Mouse (Mus musculus) midbrain, embryonic 12.5 days (tissue): ENCODE measurements around the gene Scn5a. TPM values are rescaled to one million over a fixed set of nuclear protein-coding genes. Genes with fewer than 3 reads are reported as not detected.
A peak's percentile ranks its signal among the peaks of the same experiment; 100 is the strongest.

Source experiments
- ATAC-seq: fragments of 200-750 bp; cut with Nextera tagmentation; 2 replicates; pipeline ENCODE4 v1.8.0; 2017; ENCODE audit warnings: low read depth, moderate TSS enrichment, moderate library complexity; ENCODE audit not compliant: low FRiP score
- H3K27ac ChIP-seq: fragments of 300-500 bp; sonication (generic); replicated peaks from 2 replicates; pipeline ENCODE4 v1.5.1; 2016; ENCODE audit warnings: mild to moderate bottlenecking
- H3K27me3 ChIP-seq: fragments of 300-500 bp; sonication (generic); 2 replicates; pipeline ENCODE4 v1.6.1; 2016; ENCODE audit warnings: mild to moderate bottlenecking
- H3K36me3 ChIP-seq: fragments of 300-500 bp; sonication (generic); 2 replicates; pipeline ENCODE4 v1.6.1; 2016
- H3K4me1 ChIP-seq: fragments of 300-500 bp; sonication (generic); 2 replicates; pipeline ENCODE4 v1.6.1; 2016
- H3K4me2 ChIP-seq: fragments of 300-500 bp; sonication (generic); replicated peaks from 2 replicates; pipeline ENCODE4 v1.6.1; 2016; ENCODE audit warnings: mild to moderate bottlenecking, moderate library complexity
- H3K4me3 ChIP-seq: fragments of 300-500 bp; sonication (generic); 2 replicates; pipeline ENCODE4 v1.5.1; 2016; ENCODE audit warnings: mild to moderate bottlenecking
- H3K9ac ChIP-seq: fragments of 300-500 bp; sonication (generic); replicated peaks from 2 replicates; pipeline ENCODE4 v1.6.1; 2016; ENCODE audit warnings: mild to moderate bottlenecking, moderate library complexity
- H3K9me3 ChIP-seq: fragments of 300-500 bp; sonication (generic); 2 replicates; pipeline ENCODE4 v1.6.1; 2016; ENCODE audit warnings: mild to moderate bottlenecking
- WGBS: fragments of 180-500 bp; shearing (Covaris S2); methylation state at CpG from one replicate; pipeline ENCODE4 v1.1.7; 2016; 5-methylcytosine and 5-hydroxymethylcytosine counted together
- polyA plus RNA-seq: library from polyadenylated mRNA; unstranded; fragments of >200 nt; fragmentation: Nextera tagmentation; extraction: Ambion mirVana; gene quantifications from 2 replicates; pipeline ENCODE4 v1.2.1, GENCODE M21; 2016

Scn5a gene
- polyA plus RNA-seq, 1 experiment from 2014 or later, result 0.18 TPM

DNA sequence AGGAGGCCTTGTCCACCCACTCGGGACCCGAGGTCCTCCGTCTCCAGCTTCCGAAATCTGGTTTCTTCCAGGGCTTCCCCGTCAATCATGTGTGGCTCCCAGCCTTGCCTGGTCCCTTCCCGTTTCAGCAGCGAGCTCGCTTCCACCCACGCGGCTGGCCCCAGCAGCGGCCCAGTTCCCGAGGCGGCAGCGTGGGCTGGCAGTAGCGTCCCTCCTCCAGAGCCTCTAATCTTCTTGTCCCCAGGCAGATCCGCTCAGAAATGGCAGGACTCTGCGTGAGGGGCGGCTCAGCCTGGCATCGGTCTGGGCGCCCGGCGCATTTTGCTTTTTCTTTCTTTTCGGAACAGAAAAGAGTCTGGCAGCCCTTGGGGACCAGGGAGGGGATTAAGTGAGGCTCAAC is 59.7 kb downstream of the Scn5a start:
- H3K9me3 ChIP-seq, result no peaks in the 10 kb centered on the region
- no peak overlapping the region for H3K4me3 ChIP-seq
- 43% methylated on average over 23 of the region's 23 CpGs for WGBS
- peaks cover 10% of the 10 kb centered on the region for H3K4me1 ChIP-seq
- H3K36me3 ChIP-seq, result no peaks in the 10 kb centered on the region
- H3K27me3 ChIP-seq, result peaks cover 100% of the 10 kb centered on the region
- H3K9ac ChIP-seq, result no peak overlapping the region
- no peak overlapping the region for H3K4me2 ChIP-seq
- ATAC-seq, result no peak
- H3K27ac ChIP-seq, result no peak overlapping the region

- H3K36me3 ChIP-seq, result no peaks in the 10 kb centered on the region
- ATAC-seq, result no peak
- WGBS, result 69% methylated on average over 8 of the region's 8 CpGs
- no peak overlapping the region for H3K4me3 ChIP-seq
- H3K9me3 ChIP-seq, result no peaks in the 10 kb centered on the region
- peaks cover 99% of the 10 kb centered on the region for H3K27me3 ChIP-seq
- H3K27ac ChIP-seq, result no peak overlapping the region
- H3K4me2 ChIP-seq, result no peak overlapping the region
- peaks cover 10% of the 10 kb centered on the region for H3K4me1 ChIP-seq
- H3K9ac ChIP-seq, result no peak overlapping the region
These were observed 60.6 kb downstream of the Scn5a start for GRCm38 (mm10) chr9:119518177-119518576.

DNA sequence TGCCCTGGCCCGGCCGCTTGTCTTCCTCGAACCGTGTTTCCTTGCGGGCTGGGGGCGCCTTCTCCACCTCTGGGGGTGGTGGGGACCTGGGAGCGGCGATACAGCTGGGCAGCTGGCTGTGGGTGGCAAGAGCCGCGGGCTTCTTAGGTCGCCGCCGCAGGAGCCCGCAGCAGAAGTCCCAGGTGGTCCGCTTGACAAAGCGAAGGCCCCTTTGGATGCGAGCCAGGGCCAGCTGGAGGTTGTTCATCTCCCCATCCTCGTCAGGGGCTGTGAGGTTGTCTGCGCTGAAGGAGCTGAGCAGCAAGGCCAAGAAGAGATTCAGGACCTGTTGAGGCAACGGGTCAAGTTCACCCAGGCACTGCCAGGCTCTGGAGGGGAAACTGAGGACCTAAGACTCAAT is 61.3 kb downstream of the Scn5a start:
- peaks cover 10% of the 10 kb centered on the region for H3K4me1 ChIP-seq
- H3K4me2 ChIP-seq, result peak overlapping the region; percentile 23; the same call in 1 of the 2 replicates
- ATAC-seq, result no peak
- H3K9ac ChIP-seq, result 0 out of 2 replicates have a peak overlapping the region, but pooled peaks have one; percentile 11
- H3K27me3 ChIP-seq, result peaks cover 99% of the 10 kb centered on the region
- no peak overlapping the region for H3K27ac ChIP-seq
- H3K4me3 ChIP-seq, result no peak overlapping the region
- WGBS, result 27% methylated on average over 20 of the region's 20 CpGs
- H3K9me3 ChIP-seq, result no peaks in the 10 kb centered on the region
- no peaks in the 10 kb centered on the region for H3K36me3 ChIP-seq

DNA sequence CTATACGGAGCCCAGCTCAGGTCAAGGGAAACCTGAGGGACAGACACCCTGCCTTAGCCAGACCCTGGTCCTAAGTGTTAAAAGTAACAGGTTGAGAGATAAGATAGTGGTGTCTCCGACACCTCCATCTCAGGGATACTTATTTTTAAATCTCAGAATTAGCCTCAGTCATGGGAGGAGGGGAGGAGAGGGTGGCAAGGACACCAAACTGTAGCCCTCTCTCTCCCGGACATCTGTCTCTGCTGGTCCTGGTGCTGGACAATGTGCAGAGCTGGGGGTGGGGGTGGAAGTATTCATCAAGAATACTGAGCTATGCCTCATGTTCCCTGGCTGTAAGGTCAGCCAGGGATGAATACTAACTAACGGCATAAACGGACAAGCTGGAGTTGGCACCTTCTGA is 62.0 kb downstream of the Scn5a start:
- peaks cover 99% of the 10 kb centered on the region for H3K27me3 ChIP-seq
- H3K36me3 ChIP-seq, result no peaks in the 10 kb centered on the region
- WGBS, result 82% methylated on average over 5 of the region's 5 CpGs

GRCm38 (mm10) chr9:119515454-119515853 is 63.4 kb downstream of the Scn5a start:
- H3K27me3 ChIP-seq, result peaks cover 96% of the 10 kb centered on the region
- H3K4me2 ChIP-seq, result no peak overlapping the region
- no peak overlapping the region for H3K9ac ChIP-seq
- H3K36me3 ChIP-seq, result no peaks in the 10 kb centered on the region
- ATAC-seq, result no peak
- no peaks in the 10 kb centered on the region for H3K9me3 ChIP-seq
- H3K4me1 ChIP-seq, result peaks cover 10% of the 10 kb centered on the region
- H3K27ac ChIP-seq, result no peak overlapping the region
- H3K4me3 ChIP-seq, result no peak overlapping the region
- WGBS, result 90% methylated on average over 9 of the region's 9 CpGs

More for the DNA sequence above, 62.0 kb downstream of the Scn5a start:
- no peak for ATAC-seq
- Histone ChIP-seq H3K9me3 (no peaks in the 10 kb centered on the region), H3K4me2 (no peak overlapping the region), H3K27ac (no peak overlapping the region), H3K9ac (no peak overlapping the region), H3K4me3 (no peak overlapping the region), H3K4me1 (peaks cover 10% of the 10 kb centered on the region)

DNA sequence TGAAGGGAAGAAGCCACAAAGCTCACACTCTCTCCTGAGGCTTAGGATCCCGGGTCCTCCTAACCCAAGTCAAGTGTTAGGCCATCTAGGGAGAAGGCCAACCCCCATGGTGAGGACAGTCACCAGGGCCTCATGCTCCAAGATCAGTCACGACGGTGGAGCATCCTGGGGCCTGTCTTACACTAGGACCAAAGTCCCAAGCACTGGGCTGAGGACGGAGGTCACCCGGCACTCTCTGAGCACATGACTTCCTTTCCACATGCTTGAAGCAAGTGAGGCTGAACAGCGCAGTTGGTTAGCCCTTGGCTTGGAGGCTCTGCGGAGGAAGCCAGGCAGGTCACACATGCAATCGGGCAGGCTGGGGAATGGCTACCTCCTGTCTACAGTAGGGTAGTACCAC is 63.8 kb downstream of the Scn5a start:
- no peak overlapping the region for H3K4me2 ChIP-seq
- H3K27ac ChIP-seq, result no peak overlapping the region
- H3K9me3 ChIP-seq, result no peaks in the 10 kb centered on the region
- H3K4me1 ChIP-seq, result peaks cover 10% of the 10 kb centered on the region
- 89% methylated on average over 8 of the region's 8 CpGs for WGBS
- no peak overlapping the region for H3K4me3 ChIP-seq
- no peak overlapping the region for H3K9ac ChIP-seq
- no peak for ATAC-seq
- H3K36me3 ChIP-seq, result no peaks in the 10 kb centered on the region
- H3K27me3 ChIP-seq, result peaks cover 92% of the 10 kb centered on the region

GRCm38 (mm10) chr9:119513816-119514215 is 65.0 kb downstream of the Scn5a start:
- no peak overlapping the region for H3K4me2 ChIP-seq
- no peak overlapping the region for H3K27ac ChIP-seq
- H3K9me3 ChIP-seq, result no peaks in the 10 kb centered on the region
- H3K9ac ChIP-seq, result no peak overlapping the region
- H3K4me3 ChIP-seq, result no peak overlapping the region
- no peak for ATAC-seq
- H3K36me3 ChIP-seq, result no peaks in the 10 kb centered on the region
- peaks cover 81% of the 10 kb centered on the region for H3K27me3 ChIP-seq
- 85% methylated on average over 8 of the region's 8 CpGs for WGBS
- 0 out of 2 replicates have a peak, but pooled peaks cover 6% of the 10 kb centered on the region for H3K4me1 ChIP-seq

- Histone ChIP-seq H3K27me3 (peaks cover 75% of the 10 kb centered on the region), H3K27ac (no peak overlapping the region), H3K4me3 (no peak overlapping the region), H3K36me3 (no peaks in the 10 kb centered on the region), H3K4me1 (0 out of 2 replicates have a peak, but pooled peaks cover 6% of the 10 kb centered on the region), H3K9me3 (no peaks in the 10 kb centered on the region), H3K9ac (no peak overlapping the region), H3K4me2 (no peak overlapping the region)
- ATAC-seq, result no peak
- 83% methylated on average over 9 of the region's 9 CpGs for WGBS
These were observed 65.8 kb downstream of the Scn5a start for GRCm38 (mm10) chr9:119512993-119513392.

DNA sequence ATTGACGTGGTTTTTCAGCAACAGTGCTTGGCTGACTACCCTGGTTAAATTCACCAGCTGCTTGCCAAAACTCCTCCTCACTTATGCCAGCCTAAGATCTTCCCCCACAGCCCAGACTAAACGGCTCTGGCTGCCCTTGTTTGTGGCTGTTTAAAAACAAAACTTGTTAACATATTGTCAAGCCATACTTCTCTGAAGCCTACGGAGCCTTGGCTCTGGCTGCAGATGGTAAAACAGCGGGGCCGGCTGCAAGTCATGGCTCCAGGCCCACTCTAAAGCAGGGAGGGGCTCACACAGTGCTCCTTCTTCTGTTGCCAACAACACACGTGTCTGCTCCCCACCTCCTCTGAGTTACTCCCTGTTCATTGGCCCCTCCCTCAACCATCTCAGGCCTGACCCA is 67.9 kb downstream of the Scn5a start:
- H3K4me3 ChIP-seq, result no peak overlapping the region
- H3K9ac ChIP-seq, result no peak overlapping the region
- peaks cover 54% of the 10 kb centered on the region for H3K27me3 ChIP-seq
- no peak overlapping the region for H3K4me2 ChIP-seq
- 0 out of 2 replicates have a peak, but pooled peaks cover 4% of the 10 kb centered on the region for H3K9me3 ChIP-seq
- no peak overlapping the region for H3K27ac ChIP-seq
- no peaks in the 10 kb centered on the region for H3K4me1 ChIP-seq
- ATAC-seq, result no peak
- WGBS, result 79% methylated on average over 6 of the region's 6 CpGs
- H3K36me3 ChIP-seq, result no peaks in the 10 kb centered on the region

GRCm38 (mm10) chr9:119504981-119505658 is 73.7 kb downstream of the Scn5a start:
- Histone ChIP-seq H3K27me3 (peaks cover 23% of the 10 kb centered on the region), H3K36me3 (no peaks in the 10 kb centered on the region), H3K27ac (no peak overlapping the region), H3K4me1 (no peaks in the 10 kb centered on the region), H3K9ac (no peak overlapping the region), H3K4me3 (no peak overlapping the region), H3K4me2 (no peak overlapping the region), H3K9me3 (0 out of 2 replicates have a peak, but pooled peaks cover 4% of the 10 kb centered on the region)
- ATAC-seq, result no peak
- WGBS, result 68% methylated on average over 11 of the region's 11 CpGs

DNA sequence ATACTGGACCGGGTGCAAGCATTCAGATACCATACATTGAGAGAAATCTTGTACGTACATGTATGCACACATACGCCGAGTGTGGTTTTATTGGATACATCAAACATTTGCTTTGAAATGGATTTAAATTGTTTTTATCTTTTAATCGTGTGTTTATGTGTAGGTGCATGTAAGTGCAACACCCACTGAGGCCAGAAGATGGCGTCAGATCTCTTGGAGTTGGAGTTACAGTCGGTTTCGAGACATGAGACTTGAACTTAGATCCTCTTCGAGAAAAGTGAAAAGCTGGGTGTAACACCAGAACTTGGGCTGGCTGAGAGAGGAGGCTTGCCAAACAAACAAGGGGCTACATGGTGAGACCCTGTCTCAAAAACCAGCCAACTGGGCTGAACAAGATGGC is 75.2 kb downstream of the Scn5a start:
- Histone ChIP-seq H3K36me3 (no peaks in the 10 kb centered on the region), H3K9me3 (0 out of 2 replicates have a peak, but pooled peaks cover 4% of the 10 kb centered on the region), H3K4me3 (no peak overlapping the region), H3K4me2 (no peak overlapping the region), H3K4me1 (no peaks in the 10 kb centered on the region), H3K27ac (no peak overlapping the region), H3K9ac (no peak overlapping the region), H3K27me3 (peaks cover 29% of the 10 kb centered on the region)
- WGBS, result 91% methylated on average over 9 of the region's 9 CpGs
- no peak for ATAC-seq

DNA sequence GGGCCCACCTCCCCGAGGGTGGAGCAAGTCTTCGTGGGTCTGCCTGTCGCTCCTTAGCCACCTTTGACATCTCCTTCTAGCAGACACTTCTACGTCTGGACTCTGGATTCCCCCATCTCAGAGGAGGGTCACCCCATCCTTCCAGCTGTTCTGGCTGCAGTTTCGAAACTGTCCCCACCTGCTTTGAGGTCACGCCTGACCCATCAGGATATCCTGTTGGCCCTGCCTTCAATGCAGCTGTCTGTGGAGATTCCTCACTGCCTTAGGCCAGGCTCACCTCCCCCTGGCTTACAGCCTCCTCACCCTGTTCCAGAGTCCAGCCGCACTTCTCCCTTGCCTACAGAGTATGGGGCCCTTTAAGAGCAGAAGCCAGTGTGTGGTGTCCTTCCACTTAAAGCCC is 79.9 kb downstream of the Scn5a start:
- Histone ChIP-seq H3K27ac (no peak overlapping the region), H3K4me1 (no peaks in the 10 kb centered on the region), H3K36me3 (no peaks in the 10 kb centered on the region), H3K27me3 (peaks cover 43% of the 10 kb centered on the region), H3K4me3 (no peak overlapping the region), H3K9ac (no peak overlapping the region), H3K9me3 (no peaks in the 10 kb centered on the region), H3K4me2 (no peak overlapping the region)
- no peak for ATAC-seq
- 89% methylated on average over 7 of the region's 7 CpGs for WGBS

DNA sequence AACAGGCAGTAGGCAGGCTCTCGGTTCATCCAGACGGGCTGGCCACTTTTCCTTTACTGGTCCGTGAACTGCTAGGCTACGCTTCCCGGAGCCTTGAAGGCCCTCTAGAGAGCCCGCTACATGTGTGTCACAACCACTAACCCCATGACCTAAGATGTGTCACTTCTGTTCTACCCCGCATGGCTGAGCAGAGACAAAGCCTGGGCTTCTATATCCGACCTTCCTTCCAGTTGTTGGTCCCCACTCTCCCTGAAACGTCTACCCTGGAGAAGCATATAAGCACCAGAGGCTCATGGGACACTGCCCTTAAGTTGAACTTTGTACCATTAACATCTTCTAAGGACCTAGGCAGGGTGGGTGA is 80.6 kb downstream of the Scn5a start:
- H3K4me3 ChIP-seq, result no peak overlapping the region
- 86% methylated on average over 9 of the region's 9 CpGs for WGBS
- no peaks in the 10 kb centered on the region for H3K9me3 ChIP-seq
- no peaks in the 10 kb centered on the region for H3K4me1 ChIP-seq
- peaks cover 43% of the 10 kb centered on the region for H3K27me3 ChIP-seq
- H3K4me2 ChIP-seq, result no peak overlapping the region
- H3K27ac ChIP-seq, result no peak overlapping the region
- ATAC-seq, result no peak
- H3K9ac ChIP-seq, result no peak overlapping the region
- H3K36me3 ChIP-seq, result no peaks in the 10 kb centered on the region
